Mouse (Mus musculus) adipose tissue, adult 10 weeks (tissue): Measurements from ENCODE around the gene Gm2115. TPM values are rescaled to one million over a fixed set of nuclear protein-coding genes. Genes with fewer than 3 reads are reported as not detected.

Experiments
- polyA plus RNA-seq: library from polyadenylated mRNA; stranded (reverse); fragments of 350-450 nt; fragmentation: Illumina TruSeq; extraction: RNeasy Lipid Tissue Mini Kit (QIAGEN cat#74804); gene quantifications from one replicate; pipeline ENCODE4 v1.2.3, GENCODE M21; 2014; ENCODE audit warnings: low read depth, low replicate concordance

The Gm2115 gene
- 0.22 TPM for polyA plus RNA-seq

DNA sequence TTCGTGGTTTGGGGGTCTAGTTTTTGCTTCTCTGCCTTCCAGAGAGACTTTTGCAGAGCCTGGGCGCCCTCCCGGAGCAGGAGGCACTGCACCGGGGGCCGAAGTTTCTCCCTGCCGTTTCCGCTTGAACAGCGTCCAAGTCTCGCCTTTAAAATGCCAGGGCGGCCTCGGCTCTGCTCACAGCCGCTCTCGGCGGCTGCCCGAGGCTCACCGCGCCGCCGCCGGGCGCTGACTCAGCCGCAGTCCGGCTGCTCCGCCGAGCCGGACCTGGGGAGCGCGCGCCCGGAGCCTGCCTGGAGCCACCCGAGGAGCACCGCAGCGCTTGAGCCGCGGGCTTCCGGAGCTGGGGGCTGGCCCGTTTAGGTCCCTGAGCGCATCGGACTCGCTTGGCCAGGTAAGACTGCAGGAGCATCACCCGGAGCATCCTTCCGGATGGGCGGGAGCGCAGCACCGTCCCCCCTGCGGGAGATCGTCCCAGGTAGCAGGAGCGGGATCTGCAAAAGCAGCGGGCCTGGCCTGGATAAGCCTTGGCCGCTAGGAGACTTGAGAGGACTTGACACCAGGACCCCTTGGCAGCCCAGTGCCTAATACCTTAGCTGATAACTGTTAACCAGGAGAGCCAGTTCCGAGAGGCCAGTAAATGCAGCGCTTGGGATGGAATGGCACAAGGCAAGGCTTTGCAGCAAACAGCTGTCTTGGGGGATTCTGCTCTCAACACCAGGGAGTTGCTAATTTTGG, at the start of gene Gm2115:
Gene Gm2115 (plus strand): TSS at position 159 of the 738 bp plus-strand sequence.

DNA sequence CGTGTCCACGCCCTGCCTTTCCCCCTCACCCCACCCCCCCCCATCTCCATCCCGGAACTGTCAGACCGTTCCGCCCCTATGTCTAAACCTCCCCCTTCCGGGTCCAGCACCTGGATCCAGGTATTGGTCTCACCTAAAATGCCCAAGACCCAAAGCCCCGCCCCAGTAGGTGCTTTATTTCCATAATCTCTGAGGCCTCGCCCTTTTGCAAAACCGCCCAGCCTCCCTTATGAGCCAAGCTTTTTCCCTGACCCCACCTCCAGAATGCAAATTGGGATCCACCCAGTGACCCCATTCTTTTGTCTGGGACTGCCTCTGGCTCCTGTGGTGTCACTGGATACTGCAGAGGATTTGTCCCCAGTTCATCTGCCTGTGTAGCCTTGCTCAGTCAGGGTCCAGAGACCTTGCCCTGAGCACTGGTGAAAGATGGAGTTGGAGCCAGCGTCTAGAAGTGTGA, 77.6 kb downstream of the Gm2115 start, which contains the start of gene Fah:
Gene Fah (minus strand): TSS at position 430 of the 457 bp plus-strand sequence.

Other genes with a start within 250 kb of the Gm2115 start
- gene Arnt2, start 118.8 kb upstream of the Gm2115 start, polyA plus RNA-seq = 31.4 TPM
- 86.7 TPM for gene Fah, start 77.8 kb downstream of the Gm2115 start, polyA plus RNA-seq
- 151 TPM for gene Zfand6, start 161.0 kb downstream of the Gm2115 start, polyA plus RNA-seq